Mouse (Mus musculus): ENCODE results near the gene Tas2r116. TPM values are rescaled to one million over a fixed set of nuclear protein-coding genes. Genes with fewer than 3 reads are reported as not detected.

The Tas2r116 gene
- not detected for total RNA-seq (2022)

- no peak for DNase-seq
Observed at GRCm38 (mm10) chr6:132855138-132855537, at the start of gene Tas2r116. TSS of gene Tas2r116 (plus strand) at chr6:132855438.

DNA sequence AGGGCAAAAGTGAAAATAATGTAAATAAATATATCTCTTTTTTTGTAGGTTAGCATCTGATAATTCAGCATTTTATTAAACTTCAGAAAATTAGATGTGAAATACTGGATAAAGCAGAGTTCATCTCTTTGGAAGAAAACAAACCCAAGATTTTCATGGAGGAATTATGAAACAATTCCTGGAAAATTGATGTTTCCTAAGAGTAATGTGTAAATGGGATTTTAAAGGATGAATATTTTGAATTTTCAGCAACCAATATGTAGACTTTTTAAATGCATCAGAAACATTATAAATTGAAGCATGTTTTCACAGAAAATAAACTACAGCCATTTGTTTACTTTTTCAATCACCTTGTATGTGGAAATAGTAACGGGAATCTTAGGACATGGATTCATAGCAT is 8.4 kb upstream of the Tas2r116 start, which contains the start of gene Tas2r123:
Gene Tas2r123 (plus strand): TSS at position 301 of the 400 bp plus-strand sequence.
- no peak for DNase-seq

DNA sequence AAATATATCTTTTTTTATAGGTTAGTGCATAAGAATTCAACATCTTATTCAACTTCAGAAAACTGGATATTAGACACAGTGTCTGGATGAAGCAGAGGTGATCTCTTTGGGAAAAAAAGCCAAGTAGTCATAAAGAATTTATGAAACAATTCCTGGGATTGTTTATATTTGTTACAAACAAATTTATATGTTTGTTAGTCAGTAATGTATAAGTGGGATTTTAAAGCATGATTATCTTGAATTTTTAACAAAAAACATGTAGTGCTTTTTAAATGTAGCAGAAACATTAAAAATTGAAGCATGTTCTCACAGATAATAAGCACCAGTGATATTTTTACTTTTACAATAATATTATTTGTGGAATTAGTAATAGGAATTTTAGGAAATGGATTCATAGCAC is 12.5 kb downstream of the Tas2r116 start, which contains the start of gene Tas2r110:
Gene Tas2r110 (plus strand): TSS at position 301 of the 400 bp plus-strand sequence.
- no peak for DNase-seq

DNA sequence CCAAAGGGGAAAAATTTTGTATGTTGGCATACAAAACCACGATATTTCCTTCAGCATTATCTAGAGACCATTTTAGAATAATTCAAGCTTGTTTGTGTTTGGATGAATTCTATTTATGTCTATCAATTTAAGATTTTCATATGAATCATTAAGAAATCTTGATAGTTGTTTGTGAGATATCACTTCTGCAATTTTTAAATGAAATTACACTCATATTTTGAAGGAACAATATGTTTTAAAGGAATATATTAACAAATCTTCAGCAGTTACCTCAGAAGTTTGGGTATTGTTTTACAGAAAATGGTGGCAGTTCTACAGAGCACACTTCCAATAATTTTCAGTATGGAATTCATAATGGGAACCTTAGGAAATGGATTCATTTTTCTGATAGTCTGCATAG is 37.5 kb downstream of the Tas2r116 start, which contains the start of gene Tas2r113:
Gene Tas2r113 (plus strand): TSS at position 301 of the 400 bp plus-strand sequence.
- no peak for DNase-seq

Other genes with a start within 250 kb of the Tas2r116 start
- gene A630073D07Rik, start 203.9 kb upstream of the Tas2r116 start, total RNA-seq (2022) = not detected
- gene Tas2r120, start 198.5 kb upstream of the Tas2r116 start, total RNA-seq (2022) = not detected
- gene Tas2r121, start 154.4 kb upstream of the Tas2r116 start, total RNA-seq (2022) = not detected
- gene Tas2r122, start 143.5 kb upstream of the Tas2r116 start, total RNA-seq (2022) = not detected
- gene Tas2r115, start 117.4 kb upstream of the Tas2r116 start, total RNA-seq (2022) = not detected
- not detected for gene Tas2r124, start 100.7 kb upstream of the Tas2r116 start, total RNA-seq (2022)
- not detected for gene Tas2r102, start 93.3 kb upstream of the Tas2r116 start, total RNA-seq (2022)
- gene Tas2r136, start 77.3 kb upstream of the Tas2r116 start, total RNA-seq (2022) = not detected
- not detected for gene Tas2r117, start 52.6 kb upstream of the Tas2r116 start, total RNA-seq (2022)
- not detected for gene Tas2r123, start 8.3 kb upstream of the Tas2r116 start, total RNA-seq (2022)
- not detected for gene Tas2r110, start 12.6 kb downstream of the Tas2r116 start, total RNA-seq (2022)
- not detected for gene Tas2r113, start 37.6 kb downstream of the Tas2r116 start, total RNA-seq (2022)
- not detected for gene Tas2r125, start 54.2 kb downstream of the Tas2r116 start, total RNA-seq (2022)
- not detected for gene Tas2r129, start 95.7 kb downstream of the Tas2r116 start, total RNA-seq (2022)
- not detected for gene Tas2r131, start 102.5 kb downstream of the Tas2r116 start, total RNA-seq (2022)
- not detected for gene Tas2r109, start 125.5 kb downstream of the Tas2r116 start, total RNA-seq (2022)
- not detected for gene Tas2r103, start 181.7 kb downstream of the Tas2r116 start, total RNA-seq (2022)
- not detected for gene Tas2r140, start 200.4 kb downstream of the Tas2r116 start, total RNA-seq (2022)
- gene Smim10l1, start 249.5 kb downstream of the Tas2r116 start, total RNA-seq (2022) = 10 to 100 TPM; 73.7 to 95.2 (median 84.8) TPM

Data from adrenal gland, adult 8-10 months (tissue).